Mouse (Mus musculus) stomach, postnatal 0 days (tissue): ENCODE measurements at regions not wholly inside any gene's neighbourhood (a gene's known extent, or its start where the extent isn't known, plus 50 kb on each side); places are given as distances from the start of the nearest gene placed in this dataset.

Experiments
- CTCF ChIP-seq: IDR thresholded peaks from 2 replicates; pipeline ENCODE4 v1.5.1; 2016; ENCODE audit warnings: antibody characterized with exemption, low read depth, mild to moderate bottlenecking, moderate library complexity
- EP300 ChIP-seq: optimal IDR thresholded peaks from 2 replicates; pipeline ENCODE3; 2016; ENCODE audit warnings: antibody characterized with exemption

DNA sequence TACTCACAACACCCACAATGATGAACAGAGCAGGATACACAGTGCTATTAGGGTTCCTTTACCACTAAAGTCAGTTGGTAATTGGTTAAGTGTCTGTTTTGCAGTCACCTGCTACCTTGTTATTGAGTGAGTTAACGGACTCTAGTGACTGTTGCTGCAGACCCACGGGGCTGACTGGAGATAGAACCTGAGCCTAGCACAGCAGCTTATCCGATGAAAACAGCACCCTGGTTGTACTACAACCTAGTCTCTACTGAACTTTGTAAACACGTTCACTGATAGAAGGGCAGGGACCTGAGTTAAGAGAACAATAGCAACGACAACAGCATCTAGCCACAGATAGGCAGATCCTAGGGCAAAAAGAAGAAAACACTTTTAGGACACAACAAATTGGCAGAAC lies 206.8 kb downstream of the Pdgfra start:
- TF ChIP-seq CTCF (no peak), EP300 (no peak)
